Mouse (Mus musculus): ENCODE results near the gene Epha4.

Gene Epha4

DNA sequence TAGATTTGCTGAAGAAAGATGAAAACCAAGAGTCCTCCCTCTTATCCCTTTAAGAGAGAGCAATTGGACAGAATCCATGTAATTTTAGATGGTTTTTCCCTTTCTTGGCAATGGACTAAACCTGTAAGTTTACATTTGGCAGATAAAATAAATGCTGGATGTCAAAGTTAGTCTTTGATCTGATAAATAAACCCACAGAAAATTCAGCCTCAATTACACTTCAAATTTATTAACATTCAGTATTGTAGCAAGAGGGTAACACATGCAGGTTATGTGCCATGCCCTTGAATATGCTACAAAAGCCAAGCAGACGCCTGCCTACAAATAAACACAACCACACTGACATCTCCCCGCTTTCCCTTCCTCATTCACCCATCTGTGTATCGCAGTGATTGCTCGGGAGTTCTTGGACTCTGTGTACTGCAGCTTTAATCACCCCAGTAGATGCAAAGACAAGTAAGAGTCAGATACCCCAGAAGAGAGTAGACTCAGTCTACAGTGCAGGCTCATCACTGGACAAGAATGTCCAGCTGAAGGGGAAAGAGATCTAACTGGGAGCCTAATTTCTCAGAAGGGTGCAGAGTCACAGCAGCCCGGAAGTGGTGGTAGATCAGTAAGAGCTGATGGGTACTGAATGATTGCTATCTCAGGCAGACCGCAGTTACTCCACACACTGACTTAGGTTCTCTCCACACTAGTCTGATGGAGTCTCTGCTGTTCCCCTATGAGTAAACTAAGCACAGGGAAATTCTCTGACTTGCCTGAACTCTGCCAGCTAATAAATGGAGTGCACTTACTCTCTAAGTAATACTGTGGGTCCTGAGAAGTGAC, 29.9 kb downstream of the Epha4 start:
- no peak for DNase-seq (ENCODE audit: low spot score)

- no peak for DNase-seq (ENCODE audit: low spot score)
Measured at GRCm38 (mm10) chr1:77475808-77476413, 39.0 kb downstream of the Epha4 start.

- DNase-seq (ENCODE audit: low spot score), result no peak
Measured at GRCm38 (mm10) chr1:77473446-77474376, 41.2 kb downstream of the Epha4 start.

DNA sequence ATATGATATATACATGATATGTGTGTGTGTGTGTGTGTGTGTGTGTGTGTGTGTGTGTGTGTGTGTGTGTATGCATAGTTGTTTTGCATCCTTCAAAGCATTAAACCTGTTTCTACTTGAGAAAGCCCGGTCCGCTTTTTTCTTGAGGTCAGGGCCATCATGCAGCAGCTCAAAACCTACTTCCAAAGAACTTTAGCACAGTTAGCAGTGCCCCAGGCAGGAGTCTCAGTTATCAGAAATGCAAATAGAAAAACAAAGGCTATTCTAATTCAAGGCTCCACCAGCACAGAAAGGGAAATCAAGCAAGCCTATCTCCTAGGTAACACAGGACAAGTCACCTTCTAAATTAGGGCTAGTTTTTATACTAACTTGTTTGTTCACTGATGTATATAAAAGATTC, 42.3 kb downstream of the Epha4 start:
- DNase-seq (ENCODE audit: low spot score), result no peak

DNA sequence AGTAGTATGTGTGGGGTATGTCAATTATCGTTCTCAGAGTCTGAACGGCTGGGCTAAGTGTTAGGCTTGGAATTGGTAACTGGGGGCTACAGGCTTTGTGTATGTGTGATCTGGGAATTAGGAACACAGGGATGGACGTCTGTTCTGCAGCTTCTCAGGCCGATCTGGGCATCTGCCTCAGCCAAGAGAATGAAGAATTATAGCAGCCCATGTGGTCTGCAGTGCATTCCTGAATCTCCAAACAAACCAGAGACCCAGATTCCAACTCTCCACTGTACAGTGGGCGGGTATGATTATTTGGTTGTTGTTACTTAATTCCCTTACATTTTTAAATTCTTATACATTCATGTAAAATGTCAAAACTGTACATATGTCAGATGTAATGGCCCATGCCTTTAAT, 43.4 kb downstream of the Epha4 start:
- no peak for DNase-seq (ENCODE audit: low spot score)

- DNase-seq (ENCODE audit: low spot score), result no peak
Measured at GRCm38 (mm10) chr1:77471037-77471436, 43.9 kb downstream of the Epha4 start.

- no peak for DNase-seq (ENCODE audit: low spot score)
Measured at GRCm38 (mm10) chr1:77468717-77469314, 46.1 kb downstream of the Epha4 start.

- no peak for DNase-seq (ENCODE audit: low spot score)
Measured at GRCm38 (mm10) chr1:77465524-77465923, 49.4 kb downstream of the Epha4 start.

DNA sequence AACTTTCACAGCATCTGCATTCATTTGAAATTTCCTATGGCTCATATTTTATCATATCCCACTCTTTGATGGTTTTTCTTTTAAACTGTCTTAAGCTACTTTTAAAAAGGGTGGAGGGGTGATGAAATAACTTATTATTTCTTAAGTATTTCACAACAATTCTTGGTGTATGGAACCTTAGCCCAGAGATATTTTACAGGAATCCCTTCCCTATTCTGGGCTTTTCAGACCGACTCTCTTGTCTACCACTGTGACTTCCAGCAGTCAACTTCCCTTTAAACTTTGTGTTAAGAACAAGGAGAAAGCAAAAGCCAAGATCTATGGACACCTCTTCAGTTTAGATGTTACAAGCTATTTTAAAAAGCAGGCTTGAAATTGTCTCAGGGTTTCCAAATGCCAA, 50.8 kb downstream of the Epha4 start:
- DNase-seq (ENCODE audit: low spot score), result no peak

DNA sequence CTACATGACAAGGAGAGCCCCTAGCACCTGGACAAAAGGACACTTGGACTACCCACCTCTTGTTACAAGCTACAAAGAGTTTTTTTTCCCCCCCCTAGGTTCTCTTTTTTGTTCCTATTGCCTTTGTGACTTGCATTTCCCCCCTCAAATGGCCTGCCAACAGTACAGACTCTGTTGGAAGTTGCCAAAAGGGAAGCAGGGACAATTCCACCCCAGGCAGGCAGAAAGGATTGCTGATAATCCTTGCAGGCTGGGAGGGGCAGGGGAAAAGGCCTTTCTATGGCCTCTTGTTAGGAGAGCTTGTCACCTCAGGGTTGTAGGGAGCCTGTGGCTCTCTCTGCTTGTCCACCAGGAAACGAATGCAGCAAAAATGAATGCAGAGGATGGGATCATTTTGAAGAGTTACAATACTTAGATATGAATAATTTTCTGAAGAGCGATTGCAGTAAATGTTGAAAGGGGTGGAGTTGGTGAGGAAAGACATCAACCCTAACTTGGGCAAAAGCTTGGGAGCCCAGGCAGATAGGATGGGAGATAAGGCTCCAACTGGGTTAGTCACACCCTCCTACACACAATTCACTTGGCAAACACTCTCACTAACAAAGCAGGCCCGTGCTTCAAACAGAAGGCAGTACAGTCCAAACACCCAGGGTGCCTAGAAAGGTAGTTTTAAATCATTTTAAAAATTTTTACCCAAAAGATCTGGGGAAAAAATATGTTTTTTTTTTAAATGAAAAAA, 52.8 kb downstream of the Epha4 start:
- no peak for DNase-seq (ENCODE audit: low spot score)

- no peak for DNase-seq (ENCODE audit: low spot score)
Measured at GRCm38 (mm10) chr1:77460831-77461629, 53.9 kb downstream of the Epha4 start.

DNA sequence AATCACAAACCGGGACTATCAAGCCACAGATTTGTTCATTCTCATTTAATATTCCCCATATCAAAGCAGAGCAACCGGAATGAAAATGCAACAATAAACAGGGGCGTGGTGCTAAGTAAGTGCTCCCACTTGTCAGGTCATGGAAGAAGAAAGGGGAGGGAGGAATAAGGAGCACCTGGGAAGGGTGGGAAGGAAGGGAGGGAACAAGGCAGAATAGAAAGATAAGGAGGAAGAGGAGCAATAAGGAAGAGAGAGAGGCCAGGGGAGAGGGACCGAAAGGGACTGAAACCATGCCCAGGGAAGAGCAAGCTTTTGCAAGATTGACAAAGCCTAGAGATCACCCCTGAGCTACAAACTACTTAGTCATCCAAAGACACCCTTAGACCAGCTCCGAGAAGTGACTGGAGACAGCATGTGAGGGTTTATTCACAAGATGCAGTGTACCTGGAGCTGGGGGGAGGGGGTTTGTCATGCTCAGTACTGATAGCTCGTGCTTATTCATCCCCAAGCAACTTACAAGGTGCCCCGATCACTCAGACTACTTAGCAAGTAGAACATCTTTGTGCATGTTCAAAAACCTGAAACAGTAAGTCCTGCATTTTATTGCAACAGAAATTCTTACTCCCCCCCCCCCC, 56.0 kb downstream of the Epha4 start:
- no peak for DNase-seq (ENCODE audit: low spot score)

GRCm38 (mm10) chr1:77457446-77457800, 57.5 kb downstream of the Epha4 start:
- DNase-seq (ENCODE audit: low spot score), result no peak

- DNase-seq (ENCODE audit: low spot score), result no peak
Measured at GRCm38 (mm10) chr1:77456695-77457445, 58.0 kb downstream of the Epha4 start.

DNA sequence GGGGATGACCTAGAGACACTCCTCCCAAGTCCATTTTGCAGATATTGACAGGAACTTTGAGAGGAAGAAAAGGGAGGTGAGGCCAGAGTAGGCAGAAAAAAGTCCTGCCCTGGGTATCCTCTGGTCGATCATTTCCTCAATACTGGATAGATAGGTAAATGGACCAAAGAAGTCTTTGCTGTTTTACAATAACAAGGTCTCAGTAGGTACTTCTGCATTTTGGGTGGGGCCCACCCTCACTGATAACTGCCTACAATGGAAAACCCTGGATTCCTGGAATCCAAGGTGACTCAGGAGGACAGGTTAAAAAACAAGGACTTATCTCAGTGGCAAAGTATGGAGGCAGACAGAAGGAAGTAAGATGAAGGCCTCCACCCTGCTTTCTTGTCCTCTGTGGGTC, 61.1 kb downstream of the Epha4 start:
- no peak for DNase-seq (ENCODE audit: low spot score)

- DNase-seq (ENCODE audit: low spot score), result no peak
Measured at GRCm38 (mm10) chr1:77452721-77453120, 62.2 kb downstream of the Epha4 start.

DNA sequence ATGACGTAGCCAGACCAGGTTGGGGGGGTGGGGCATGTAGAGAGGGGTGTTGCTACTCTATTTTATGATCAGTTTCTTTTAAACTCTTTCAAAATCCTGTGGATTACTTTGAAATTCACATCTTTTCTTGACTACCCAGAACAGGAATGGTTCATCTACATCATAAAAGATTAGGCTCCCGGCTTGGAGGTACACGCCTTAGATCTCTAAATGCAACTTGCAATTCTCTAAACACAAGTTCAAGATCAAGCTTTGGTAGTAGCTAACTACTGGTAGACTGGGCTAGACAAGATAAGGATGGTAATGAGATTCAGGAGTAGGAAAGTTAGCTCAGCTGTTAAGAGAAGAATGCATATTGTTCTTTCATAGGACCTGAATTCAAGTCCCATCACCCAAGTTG, 63.3 kb downstream of the Epha4 start:
- no peak for DNase-seq (ENCODE audit: low spot score)

DNA sequence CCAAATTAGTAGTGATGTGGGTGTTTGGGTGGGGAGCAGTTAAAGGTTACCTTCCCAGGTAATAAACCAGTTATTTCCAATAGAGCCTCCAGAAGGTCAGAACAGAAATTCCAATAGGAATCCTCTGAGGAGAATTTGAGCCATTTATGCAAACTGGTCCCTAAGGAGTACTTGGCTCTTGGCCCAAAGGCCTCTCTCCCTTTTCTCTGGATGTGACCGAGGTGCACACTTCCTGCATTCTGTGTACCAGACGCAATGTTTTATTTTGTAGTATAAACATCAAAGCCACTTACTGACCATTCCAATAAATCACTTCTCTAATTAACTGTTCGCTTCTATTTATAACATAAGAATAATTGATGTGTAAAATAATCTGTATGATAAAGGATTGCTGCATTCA, 64.7 kb downstream of the Epha4 start:
- no peak for DNase-seq (ENCODE audit: low spot score)

DNA sequence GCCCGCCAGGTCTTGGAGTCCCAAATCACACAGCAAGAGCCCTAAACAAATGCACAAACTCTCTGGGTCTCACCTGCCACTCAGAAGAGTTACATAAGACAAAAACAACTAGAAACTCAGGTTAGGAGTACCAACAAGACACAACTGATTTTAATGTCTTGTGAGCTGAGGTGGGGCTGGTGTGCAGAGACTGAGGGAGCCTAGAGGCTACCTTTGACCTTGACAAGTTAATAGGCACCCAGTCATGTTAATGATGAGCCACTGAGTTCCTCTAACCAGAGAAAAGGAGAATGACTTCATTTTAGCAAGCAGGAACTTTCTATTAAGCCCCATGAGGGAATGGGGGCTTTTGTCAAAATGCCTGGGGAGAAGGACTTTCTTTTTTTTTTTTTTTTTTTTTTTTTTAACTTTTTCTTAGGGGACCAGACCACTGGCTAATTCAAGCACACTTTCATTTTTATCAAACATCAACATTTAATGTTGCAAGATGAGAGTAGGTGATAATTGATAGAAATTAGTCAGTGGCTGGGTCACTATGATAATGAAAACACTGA, 67.8 kb downstream of the Epha4 start:
- DNase-seq (ENCODE audit: low spot score), result no peak

Data from urinary bladder, postnatal 10 days (tissue).